Mouse (Mus musculus): ENCODE data around the gene Elk3. TPM values are rescaled to one million over a fixed set of nuclear protein-coding genes. Genes with fewer than 3 reads are reported as not detected.
A peak's percentile ranks its signal among the peaks of the same experiment; 100 is the strongest.

Gene Elk3
- total and polyA plus RNA-seq, 2 experiments, result 3.4 to 8.0 TPM

- TF ChIP-seq POLR2A (IDR thresholded peaks at IDR 0.05; ENCODE audit: extremely low read depth, insufficient read depth, low read length) (no peak), CTCF (IDR thresholded peaks at IDR 0.05; ENCODE audit: low read depth, low read length) (no peak)
- 85% methylated on average over 6 of the region's 6 CpGs for WGBS
- no peak overlapping the region for H3K4me3 ChIP-seq (ENCODE audit: insufficient read depth, low read depth, low read length)
- H3K9ac ChIP-seq (ENCODE audit: low read depth, low read length), result no peak overlapping the region
- H3K4me1 ChIP-seq (ENCODE audit: control insufficient read depth, insufficient read depth, low read length), result no peaks in the 10 kb centered on the region
- H3K36me3 ChIP-seq (ENCODE audit: control insufficient read depth, insufficient read depth, low read length), result no peaks in the 10 kb centered on the region
- no peaks in the 10 kb centered on the region for H3K27me3 ChIP-seq (ENCODE audit: control insufficient read depth, insufficient read depth, low read length)
- peak overlapping the region; percentile 38; the same call in 1 of the 2 replicates for H3K27ac ChIP-seq (replicated peaks; ENCODE audit: insufficient read depth, low read depth, low read length)
- no peaks in the 10 kb centered on the region for H3K79me2 ChIP-seq (ENCODE audit: control insufficient read depth, insufficient read depth, low read length)
- no peak for DNase-seq (ENCODE audit: extremely low read depth, low read depth, low spot score)
Measured at GRCm38 (mm10) chr10:93327187-93327586, 16.3 kb upstream of the Elk3 start.

- no peaks in the 10 kb centered on the region for H3K79me2 ChIP-seq (ENCODE audit: control insufficient read depth, insufficient read depth, low read length)
- WGBS, result 85% methylated on average over 8 of the region's 8 CpGs
- H3K4me3 ChIP-seq (ENCODE audit: insufficient read depth, low read depth, low read length), result no peak overlapping the region
- H3K27me3 ChIP-seq (ENCODE audit: control insufficient read depth, insufficient read depth, low read length), result no peaks in the 10 kb centered on the region
- H3K4me1 ChIP-seq (ENCODE audit: control insufficient read depth, insufficient read depth, low read length), result no peaks in the 10 kb centered on the region
- H3K9ac ChIP-seq (ENCODE audit: low read depth, low read length), result no peak overlapping the region
- peak overlapping the region; percentile 38 for H3K27ac ChIP-seq (replicated peaks; ENCODE audit: insufficient read depth, low read depth, low read length)
- DNase-seq (ENCODE audit: extremely low read depth, low read depth, low spot score), result no peak
- H3K36me3 ChIP-seq (ENCODE audit: control insufficient read depth, insufficient read depth, low read length), result no peaks in the 10 kb centered on the region
- TF ChIP-seq CTCF (IDR thresholded peaks at IDR 0.05; ENCODE audit: low read depth, low read length) (no peak), POLR2A (IDR thresholded peaks at IDR 0.05; ENCODE audit: extremely low read depth, insufficient read depth, low read length) (no peak)
Measured at GRCm38 (mm10) chr10:93326741-93327100, 15.8 kb upstream of the Elk3 start.

DNA sequence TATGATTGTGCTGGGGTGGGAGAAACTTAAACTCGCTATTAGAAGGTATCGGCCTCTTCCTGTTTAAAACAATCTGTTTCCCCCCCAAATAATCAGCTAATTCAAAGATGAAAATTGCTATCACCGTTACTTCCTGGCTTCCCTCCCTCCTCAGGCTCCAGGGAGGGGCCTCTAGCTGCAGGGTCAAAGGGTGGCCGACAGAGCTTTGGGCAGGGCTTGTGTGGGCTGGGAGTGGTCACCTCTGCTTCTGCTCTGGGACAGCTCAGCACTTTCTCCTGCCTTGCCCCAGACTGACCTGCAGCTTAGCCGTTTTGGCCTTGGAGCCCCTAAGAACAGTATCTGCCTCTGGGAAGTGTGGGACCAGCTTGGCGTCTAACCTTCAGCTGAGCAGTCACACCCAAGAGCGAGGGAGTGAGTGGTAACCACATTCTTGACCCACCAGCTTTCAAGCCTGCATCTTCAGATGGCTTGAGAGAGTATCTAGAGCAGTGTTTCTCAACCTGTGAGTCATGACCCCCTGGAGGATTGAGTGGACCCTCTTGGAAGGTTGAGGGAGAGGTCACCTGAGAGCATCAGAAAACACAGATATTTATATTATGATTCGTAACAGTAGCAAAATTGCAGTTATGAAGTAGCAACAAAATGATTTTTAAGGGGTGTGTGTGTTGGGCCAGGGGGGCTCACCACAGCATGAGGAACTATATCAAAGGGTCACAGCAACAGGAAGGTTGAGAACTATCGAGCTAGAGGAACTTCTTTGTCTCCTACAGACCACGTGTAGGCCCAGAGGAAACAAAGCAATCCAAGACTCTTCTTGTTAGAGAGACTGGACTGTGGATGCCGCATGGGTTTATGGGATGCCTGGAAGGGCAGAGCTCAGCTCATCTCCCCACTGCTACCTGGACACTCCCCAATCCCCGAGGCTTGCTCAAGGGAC, 15.1 kb upstream of the Elk3 start:
- TF ChIP-seq CTCF (IDR thresholded peaks at IDR 0.05; ENCODE audit: low read depth, low read length) (no peak), POLR2A (IDR thresholded peaks at IDR 0.05; ENCODE audit: extremely low read depth, insufficient read depth, low read length) (no peak)
- Histone ChIP-seq H3K36me3 (ENCODE audit: control insufficient read depth, insufficient read depth, low read length) (no peaks in the 10 kb centered on the region), H3K9ac (ENCODE audit: low read depth, low read length) (no peak overlapping the region), H3K27ac (replicated peaks; ENCODE audit: insufficient read depth, low read depth, low read length) (peak overlapping the region; percentile 47), H3K79me2 (ENCODE audit: control insufficient read depth, insufficient read depth, low read length) (no peaks in the 10 kb centered on the region), H3K4me1 (ENCODE audit: control insufficient read depth, insufficient read depth, low read length) (no peaks in the 10 kb centered on the region), H3K4me3 (ENCODE audit: insufficient read depth, low read depth, low read length) (no peak overlapping the region), H3K27me3 (ENCODE audit: control insufficient read depth, insufficient read depth, low read length) (no peaks in the 10 kb centered on the region)
- WGBS, result 60% methylated on average over 12 of the region's 12 CpGs
- no peak for DNase-seq (ENCODE audit: extremely low read depth, low read depth, low spot score)

- no peak for DNase-seq (ENCODE audit: extremely low read depth, low read depth, low spot score)
- Histone ChIP-seq H3K36me3 (ENCODE audit: control insufficient read depth, insufficient read depth, low read length) (no peaks in the 10 kb centered on the region), H3K27me3 (ENCODE audit: control insufficient read depth, insufficient read depth, low read length) (no peaks in the 10 kb centered on the region), H3K4me1 (ENCODE audit: control insufficient read depth, insufficient read depth, low read length) (no peaks in the 10 kb centered on the region), H3K27ac (replicated peaks; ENCODE audit: insufficient read depth, low read depth, low read length) (peak overlapping the region; percentile 58), H3K4me3 (ENCODE audit: insufficient read depth, low read depth, low read length) (no peak overlapping the region), H3K9ac (ENCODE audit: low read depth, low read length) (no peak overlapping the region), H3K79me2 (ENCODE audit: control insufficient read depth, insufficient read depth, low read length) (no peaks in the 10 kb centered on the region)
- WGBS, result 68% methylated on average over 3 of the region's 3 CpGs
- TF ChIP-seq POLR2A (IDR thresholded peaks at IDR 0.05; ENCODE audit: extremely low read depth, insufficient read depth, low read length) (no peak), CTCF (IDR thresholded peaks at IDR 0.05; ENCODE audit: low read depth, low read length) (no peak)
Measured at GRCm38 (mm10) chr10:93325369-93325768, 14.4 kb upstream of the Elk3 start.

DNA sequence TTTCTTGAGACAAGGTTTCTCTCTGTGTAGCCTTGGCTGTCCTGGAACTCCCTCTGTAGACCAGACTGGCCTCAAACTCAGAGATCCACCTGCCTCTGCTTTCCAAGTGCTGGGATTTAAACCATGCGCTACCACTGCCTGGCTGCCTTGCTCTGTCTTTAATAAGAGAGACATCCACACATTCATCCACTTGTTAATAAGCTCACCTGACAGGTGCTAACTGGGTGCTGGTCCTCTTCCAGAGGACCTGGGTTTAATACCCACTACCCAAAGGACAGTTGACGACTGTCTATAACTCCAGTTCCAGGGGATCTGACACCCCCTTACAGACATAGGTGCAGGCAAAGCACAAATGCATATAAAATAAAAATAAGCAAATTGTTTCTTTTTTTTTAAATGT, 13.5 kb upstream of the Elk3 start:
- WGBS, result 99% methylated on average over 2 of the region's 2 CpGs
- no peak for TF ChIP-seq CTCF (IDR thresholded peaks at IDR 0.05; ENCODE audit: low read depth, low read length)
- no peak for TF ChIP-seq POLR2A (IDR thresholded peaks at IDR 0.05; ENCODE audit: extremely low read depth, insufficient read depth, low read length)

GRCm38 (mm10) chr10:93323659-93324058, 12.7 kb upstream of the Elk3 start:
- DNase-seq (ENCODE audit: extremely low read depth, low read depth, low spot score), result no peak
- Histone ChIP-seq H3K36me3 (ENCODE audit: control insufficient read depth, insufficient read depth, low read length) (no peaks in the 10 kb centered on the region), H3K27ac (replicated peaks; ENCODE audit: insufficient read depth, low read depth, low read length) (no peak overlapping the region), H3K27me3 (ENCODE audit: control insufficient read depth, insufficient read depth, low read length) (no peaks in the 10 kb centered on the region), H3K79me2 (ENCODE audit: control insufficient read depth, insufficient read depth, low read length) (no peaks in the 10 kb centered on the region), H3K9ac (ENCODE audit: low read depth, low read length) (no peak overlapping the region), H3K4me1 (ENCODE audit: control insufficient read depth, insufficient read depth, low read length) (no peaks in the 10 kb centered on the region), H3K4me3 (ENCODE audit: insufficient read depth, low read depth, low read length) (no peak overlapping the region)
- TF ChIP-seq POLR2A (IDR thresholded peaks at IDR 0.05; ENCODE audit: extremely low read depth, insufficient read depth, low read length) (no peak), CTCF (IDR thresholded peaks at IDR 0.05; ENCODE audit: low read depth, low read length) (no peak)
- WGBS, result 95% methylated on average over 2 of the region's 2 CpGs

More for the DNA sequence above, 13.5 kb upstream of the Elk3 start:
- no peak overlapping the region for H3K27ac ChIP-seq (replicated peaks; ENCODE audit: insufficient read depth, low read depth, low read length)
- no peaks in the 10 kb centered on the region for H3K79me2 ChIP-seq (ENCODE audit: control insufficient read depth, insufficient read depth, low read length)
- no peak overlapping the region for H3K9ac ChIP-seq (ENCODE audit: low read depth, low read length)
- no peaks in the 10 kb centered on the region for H3K36me3 ChIP-seq (ENCODE audit: control insufficient read depth, insufficient read depth, low read length)
- H3K4me3 ChIP-seq (ENCODE audit: insufficient read depth, low read depth, low read length), result no peak overlapping the region
- no peaks in the 10 kb centered on the region for H3K27me3 ChIP-seq (ENCODE audit: control insufficient read depth, insufficient read depth, low read length)
- no peak for DNase-seq (ENCODE audit: extremely low read depth, low read depth, low spot score)
- H3K4me1 ChIP-seq (ENCODE audit: control insufficient read depth, insufficient read depth, low read length), result no peaks in the 10 kb centered on the region
